Mouse (Mus musculus) hindbrain, embryonic 12.5 days (tissue): ENCODE data around the gene Dnase1l2. TPM values are rescaled to one million over a fixed set of nuclear protein-coding genes. Genes with fewer than 3 reads are reported as not detected.
A peak's percentile ranks its signal among the peaks of the same experiment; 100 is the strongest.

Experiments
- ATAC-seq: fragments of 200-750 bp; cut with Nextera tagmentation; 2 replicates; pipeline ENCODE4 v1.8.0; 2017; ENCODE audit warnings: moderate TSS enrichment; ENCODE audit not compliant: low FRiP score
- H3K27ac ChIP-seq: fragments of 300-500 bp; sonication (generic); 2 replicates; pipeline ENCODE4 v1.5.1; 2016; ENCODE audit warnings: mild to moderate bottlenecking
- H3K27me3 ChIP-seq: fragments of 300-500 bp; sonication (generic); 2 replicates; pipeline ENCODE4 v1.6.1; 2016; ENCODE audit warnings: mild to moderate bottlenecking
- H3K36me3 ChIP-seq: fragments of 300-500 bp; sonication (generic); 2 replicates; pipeline ENCODE4 v1.6.1; 2016; ENCODE audit warnings: mild to moderate bottlenecking
- H3K4me1 ChIP-seq: fragments of 300-500 bp; sonication (generic); 2 replicates; pipeline ENCODE4 v1.6.1; 2016
- H3K4me2 ChIP-seq: fragments of 300-500 bp; sonication (generic); replicated peaks from 2 replicates; pipeline ENCODE4 v1.6.1; 2016; ENCODE audit warnings: mild to moderate bottlenecking
- H3K4me3 ChIP-seq: fragments of 300-500 bp; sonication (generic); 2 replicates; pipeline ENCODE4 v1.5.1; 2016; ENCODE audit warnings: mild to moderate bottlenecking
- H3K9ac ChIP-seq: fragments of 300-500 bp; sonication (generic); 2 replicates; pipeline ENCODE4 v1.6.1; 2016; ENCODE audit warnings: mild to moderate bottlenecking, moderate library complexity
- H3K9me3 ChIP-seq: fragments of 300-500 bp; sonication (generic); replicated peaks from 2 replicates; pipeline ENCODE4 v1.6.1; 2016; ENCODE audit warnings: mild to moderate bottlenecking
- WGBS: fragments of 180-500 bp; shearing (Covaris S2); methylation state at CpG from one replicate; pipeline ENCODE4 v1.1.7; 2016; 5-methylcytosine and 5-hydroxymethylcytosine counted together
- polyA plus RNA-seq: library from polyadenylated mRNA; unstranded; fragments of >200 nt; fragmentation: Nextera tagmentation; extraction: Ambion mirVana; gene quantifications from 2 replicates; pipeline ENCODE4 v1.2.1, GENCODE M21; 2016

Dnase1l2 gene
- polyA plus RNA-seq, 1 experiment from 2014 or later, result 7.0 TPM

- peaks cover 72% of the 10 kb centered on the region for H3K36me3 ChIP-seq
- H3K9ac ChIP-seq, result no peak overlapping the region
- WGBS, result 94% methylated on average over 4 of the region's 4 CpGs
- no peak overlapping the region for H3K4me2 ChIP-seq
- H3K4me3 ChIP-seq, result no peak overlapping the region
- no peak for ATAC-seq
- no peak overlapping the region for H3K27ac ChIP-seq
- no peaks in the 10 kb centered on the region for H3K9me3 ChIP-seq
- H3K4me1 ChIP-seq, result peaks cover 4% of the 10 kb centered on the region
- no peaks in the 10 kb centered on the region for H3K27me3 ChIP-seq
Measured at GRCm38 (mm10) chr17:24423114-24423513, 19.8 kb downstream of the Dnase1l2 start.

- no peaks in the 10 kb centered on the region for H3K27me3 ChIP-seq
- ATAC-seq, result no peak
- no peak overlapping the region for H3K27ac ChIP-seq
- H3K4me1 ChIP-seq, result peaks cover 32% of the 10 kb centered on the region
- H3K4me3 ChIP-seq, result peak overlapping the region; percentile 87
- peaks cover 51% of the 10 kb centered on the region for H3K36me3 ChIP-seq
- H3K9me3 ChIP-seq, result no peaks in the 10 kb centered on the region
- H3K9ac ChIP-seq, result peak overlapping the region; percentile 87
- 92% methylated on average over 3 of the region's 3 CpGs for WGBS
- H3K4me2 ChIP-seq, result peak overlapping the region; percentile 98
Measured at GRCm38 (mm10) chr17:24416051-24416652, 26.8 kb downstream of the Dnase1l2 start.

GRCm38 (mm10) chr17:24415011-24415410 lies 27.9 kb downstream of the Dnase1l2 start:
- peak; percentile 24 for ATAC-seq
- Histone ChIP-seq H3K9me3 (no peaks in the 10 kb centered on the region), H3K27ac (peak overlapping the region; percentile 94), H3K9ac (peak overlapping the region; percentile 87), H3K4me1 (peaks cover 32% of the 10 kb centered on the region), H3K4me2 (peak overlapping the region; percentile 98), H3K4me3 (peak overlapping the region; percentile 87), H3K27me3 (no peaks in the 10 kb centered on the region), H3K36me3 (peaks cover 45% of the 10 kb centered on the region)
- WGBS, result under 1% methylated on average over 21 of the region's 21 CpGs

- H3K36me3 ChIP-seq, result peaks cover 45% of the 10 kb centered on the region
- peak within 1 kb of the TSS; percentile 94 for H3K27ac ChIP-seq
- H3K9me3 ChIP-seq, result no peaks in the 10 kb centered on the region
- peaks cover 32% of the 10 kb centered on the region for H3K4me1 ChIP-seq
- peak within 1 kb of the TSS; percentile 87 for H3K4me3 ChIP-seq
- under 1% methylated on average over 63 of the region's 64 CpGs for WGBS
- H3K9ac ChIP-seq, result peak within 1 kb of the TSS; percentile 87
- peak within 1 kb of the TSS; percentile 98 for H3K4me2 ChIP-seq
- H3K27me3 ChIP-seq, result no peaks in the 10 kb centered on the region
- ATAC-seq, result peak; percentile 94
Measured at GRCm38 (mm10) chr17:24414230-24414976, 28.5 kb downstream of the Dnase1l2 start, which contains the start of gene Rnps1. Gene Rnps1 (plus strand): TSS chr17:24414565.

- ATAC-seq, result peak; percentile 21
- WGBS, result 36% methylated on average over 22 of the region's 22 CpGs
- Histone ChIP-seq H3K4me1 (peaks cover 32% of the 10 kb centered on the region), H3K9me3 (no peaks in the 10 kb centered on the region), H3K27ac (peak overlapping the region; percentile 94), H3K4me2 (peak overlapping the region; percentile 98), H3K27me3 (no peaks in the 10 kb centered on the region), H3K36me3 (peaks cover 45% of the 10 kb centered on the region), H3K9ac (peak overlapping the region; percentile 69), H3K4me3 (peak overlapping the region; percentile 87)
Measured at GRCm38 (mm10) chr17:24413557-24414211, 29.2 kb downstream of the Dnase1l2 start.

GRCm38 (mm10) chr17:24407116-24407803 lies 35.6 kb downstream of the Dnase1l2 start:
- H3K36me3 ChIP-seq, result peaks cover 78% of the 10 kb centered on the region

GRCm38 (mm10) chr17:24402371-24402770 lies 40.5 kb downstream of the Dnase1l2 start:
- 77% methylated on average over 3 of the region's 3 CpGs for WGBS
- peaks cover 82% of the 10 kb centered on the region for H3K36me3 ChIP-seq
- H3K27me3 ChIP-seq, result no peaks in the 10 kb centered on the region
- H3K4me1 ChIP-seq, result no peaks in the 10 kb centered on the region
- no peak overlapping the region for H3K27ac ChIP-seq
- H3K9ac ChIP-seq, result no peak overlapping the region
- ATAC-seq, result no peak
- H3K4me3 ChIP-seq, result no peak overlapping the region
- H3K9me3 ChIP-seq, result no peaks in the 10 kb centered on the region
- no peak overlapping the region for H3K4me2 ChIP-seq

More at GRCm38 (mm10) chr17:24407116-24407803, 35.6 kb downstream of the Dnase1l2 start:
- no peak for ATAC-seq
- Histone ChIP-seq H3K4me2 (no peak overlapping the region), H3K4me3 (no peak overlapping the region), H3K9me3 (no peaks in the 10 kb centered on the region), H3K4me1 (no peaks in the 10 kb centered on the region), H3K27ac (no peak overlapping the region), H3K27me3 (no peaks in the 10 kb centered on the region), H3K9ac (no peak overlapping the region)
- WGBS, result 92% methylated on average over 12 of the region's 12 CpGs

GRCm38 (mm10) chr17:24394456-24394855 lies 48.4 kb downstream of the Dnase1l2 start:
- no peak overlapping the region for H3K9ac ChIP-seq
- no peak overlapping the region for H3K4me2 ChIP-seq
- ATAC-seq, result no peak
- WGBS, result 86% methylated on average over 7 of the region's 7 CpGs
- peaks cover 38% of the 10 kb centered on the region for H3K36me3 ChIP-seq
- no peaks in the 10 kb centered on the region for H3K4me1 ChIP-seq
- no peak overlapping the region for H3K4me3 ChIP-seq
- H3K27me3 ChIP-seq, result no peaks in the 10 kb centered on the region
- H3K9me3 ChIP-seq, result no peaks in the 10 kb centered on the region
- H3K27ac ChIP-seq, result no peak overlapping the region

- H3K4me3 ChIP-seq, result no peak overlapping the region
- ATAC-seq, result no peak
- no peaks in the 10 kb centered on the region for H3K4me1 ChIP-seq
- no peaks in the 10 kb centered on the region for H3K27me3 ChIP-seq
- H3K36me3 ChIP-seq, result peaks cover 35% of the 10 kb centered on the region
- 43% methylated on average over 4 of the region's 4 CpGs for WGBS
- no peak overlapping the region for H3K4me2 ChIP-seq
- no peak overlapping the region for H3K27ac ChIP-seq
- no peak overlapping the region for H3K9ac ChIP-seq
- no peaks in the 10 kb centered on the region for H3K9me3 ChIP-seq
Measured at GRCm38 (mm10) chr17:24393527-24393926, 49.4 kb downstream of the Dnase1l2 start.

GRCm38 (mm10) chr17:24391149-24391548 lies 51.8 kb downstream of the Dnase1l2 start:
- ATAC-seq, result no peak
- H3K9ac ChIP-seq, result no peak overlapping the region
- no peaks in the 10 kb centered on the region for H3K4me1 ChIP-seq
- H3K27me3 ChIP-seq, result no peaks in the 10 kb centered on the region
- H3K9me3 ChIP-seq, result no peaks in the 10 kb centered on the region
- H3K4me3 ChIP-seq, result no peak overlapping the region
- H3K27ac ChIP-seq, result no peak overlapping the region
- H3K4me2 ChIP-seq, result no peak overlapping the region
- WGBS, result 73% methylated on average over 8 of the region's 8 CpGs
- H3K36me3 ChIP-seq, result peaks cover 36% of the 10 kb centered on the region
